Mouse (Mus musculus) mature B cell (primary cell): ENCODE results near the gene Abcc10.

Experiments used
- in situ Hi-C: fragments of 300-500 bp; cut with MboI; formaldehyde crosslinking; loops from 2 replicates; pipeline ENCODE4 v1.14.3; 2019

Abcc10 gene

GRCm38 (mm10) chr17:46285407-46285806 lies 42.7 kb downstream of the Abcc10 start:
- in situ Hi-C loops = no loop called here

- in situ Hi-C loops = no loop called here
Measured at GRCm38 (mm10) chr17:46284653-46285052, 43.5 kb downstream of the Abcc10 start.

- in situ Hi-C loops = no loop called here
Measured at GRCm38 (mm10) chr17:46283911-46284310, 44.2 kb downstream of the Abcc10 start.

DNA sequence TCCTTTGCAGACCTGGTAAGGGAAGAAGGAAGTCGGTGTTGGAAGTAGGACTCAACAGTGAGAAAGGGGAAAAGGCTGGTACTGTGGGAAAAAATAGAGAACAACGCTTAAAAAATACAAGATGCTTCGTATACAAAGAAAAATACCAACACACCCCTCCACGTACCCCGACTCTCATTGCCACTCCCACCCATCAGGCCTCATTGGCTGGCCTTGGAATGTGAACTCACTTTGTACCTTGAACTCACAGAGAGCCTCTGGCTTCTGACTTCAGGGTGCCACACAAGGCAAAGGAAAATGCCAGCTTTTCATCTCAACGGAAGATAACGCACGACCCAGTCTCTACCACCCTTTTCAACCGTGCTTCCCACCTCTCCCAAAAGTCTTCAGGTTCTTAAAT lies 45.0 kb downstream of the Abcc10 start:
- in situ Hi-C loops = no loop called here

GRCm38 (mm10) chr17:46282483-46283123 lies 45.5 kb downstream of the Abcc10 start, which contains the start of gene Tjap1:
Tjap1 (minus strand) TSS chr17:46283026.
- in situ Hi-C loops = no loop called here

DNA sequence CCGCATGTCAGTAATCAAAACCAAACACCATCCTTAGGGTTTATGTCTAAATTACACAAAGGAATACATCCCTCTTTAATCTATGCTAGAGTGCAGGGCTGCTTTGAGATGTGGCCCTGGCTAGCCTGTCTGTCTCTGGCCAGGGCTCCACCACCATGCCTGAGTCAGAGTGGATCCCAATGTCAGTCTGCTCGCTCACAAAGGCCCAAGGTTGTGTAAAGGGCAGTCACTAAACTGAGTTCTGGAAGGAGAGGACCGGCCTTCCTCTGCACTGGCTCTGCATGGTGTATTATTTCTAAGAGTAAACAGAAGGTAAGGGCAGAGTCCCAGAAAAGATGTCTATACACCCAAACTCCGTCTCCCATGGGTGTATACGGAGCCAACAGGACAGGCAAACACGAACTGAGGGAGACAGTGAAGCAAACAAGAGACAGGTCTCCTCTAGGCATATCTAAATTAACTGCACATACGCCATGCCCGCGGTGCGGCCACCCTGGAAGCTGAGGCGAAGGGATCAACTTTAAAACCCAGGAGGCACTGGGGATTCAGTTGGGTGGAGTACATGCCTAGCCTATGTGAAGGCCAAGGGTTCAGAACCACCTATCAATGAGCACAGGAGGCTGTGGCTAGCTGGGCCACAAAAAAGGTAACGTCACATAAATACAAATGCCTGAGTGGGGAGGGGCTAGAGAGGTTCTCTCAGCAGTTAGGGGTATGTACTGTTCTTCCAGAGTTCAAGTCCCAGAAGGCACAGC lies 50.0 kb downstream of the Abcc10 start:
- in situ Hi-C loops = no loop called here

DNA sequence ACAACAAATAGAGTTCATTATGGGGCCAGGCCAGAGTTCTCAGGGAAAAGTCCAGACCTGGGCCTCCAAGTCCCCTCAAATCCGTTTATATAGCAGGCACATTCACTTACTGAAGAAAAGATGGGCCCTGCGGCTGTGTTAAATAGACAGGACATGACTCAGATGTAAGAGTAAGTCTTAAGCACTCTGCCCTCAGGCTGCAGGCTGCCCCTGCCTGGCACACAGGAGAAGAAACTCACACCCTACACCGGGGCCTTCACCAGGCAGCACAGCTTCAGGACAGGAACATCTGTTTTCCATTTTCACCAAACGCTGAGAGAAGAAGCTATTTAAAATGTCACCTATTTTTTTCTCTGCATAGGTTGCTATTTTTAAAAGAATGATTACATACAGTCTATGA lies 50.6 kb downstream of the Abcc10 start:
- in situ Hi-C loops = no loop called here

GRCm38 (mm10) chr17:46275506-46275905 lies 52.6 kb downstream of the Abcc10 start:
- in situ Hi-C loops = no loop called here

- in situ Hi-C loops = no loop called here
Measured at GRCm38 (mm10) chr17:46275034-46275433, 53.1 kb downstream of the Abcc10 start.

- in situ Hi-C loops = no loop called here
Measured at GRCm38 (mm10) chr17:46274465-46274864, 53.7 kb downstream of the Abcc10 start.

DNA sequence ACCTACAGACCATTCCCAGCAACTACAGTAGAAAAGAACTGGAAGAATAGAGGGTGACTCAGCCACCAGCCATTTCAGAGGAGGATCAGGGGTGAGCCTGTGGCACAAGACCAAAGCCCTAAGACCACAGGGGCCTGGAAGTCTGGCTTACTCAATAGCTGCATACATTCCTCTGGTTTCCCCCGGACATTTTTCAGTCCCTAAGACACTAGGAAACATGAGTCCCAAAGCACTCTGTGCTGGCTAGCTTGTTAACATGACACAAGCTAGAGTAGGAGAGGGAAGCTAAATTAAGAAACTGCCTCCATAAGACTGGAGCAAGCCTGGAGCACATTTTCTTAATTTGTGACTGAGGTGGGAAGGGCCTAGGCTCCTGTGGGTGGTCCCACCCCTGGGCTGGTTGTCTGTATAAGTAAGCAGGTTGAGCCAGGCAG lies 54.3 kb downstream of the Abcc10 start:
- in situ Hi-C loops = no loop called here

- in situ Hi-C loops = no loop called here
Measured at GRCm38 (mm10) chr17:46272675-46273074, 55.5 kb downstream of the Abcc10 start.

DNA sequence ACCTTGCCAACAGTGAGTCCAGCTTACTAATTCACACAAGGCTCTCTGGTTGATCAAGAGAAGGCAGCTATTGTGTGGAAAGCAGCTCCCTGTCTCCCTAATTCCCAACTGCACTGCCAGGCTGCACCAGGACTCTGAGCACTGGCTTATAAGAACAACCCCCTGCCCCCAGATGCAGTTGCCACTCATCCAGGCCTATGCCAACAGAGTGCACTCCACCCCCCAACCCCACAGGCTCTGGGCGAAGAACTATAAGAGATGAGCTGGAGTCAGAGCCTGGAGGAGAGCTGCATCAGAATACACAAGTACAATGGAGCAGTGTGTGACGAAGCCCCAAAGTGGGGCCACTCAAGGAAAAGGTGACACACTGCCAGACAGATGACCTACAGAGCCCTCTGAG lies 56.1 kb downstream of the Abcc10 start:
- in situ Hi-C loops = no loop called here

- in situ Hi-C loops = loop anchor here (5.0 kb wide), 1 partner anchor 137 kb away; no protein-coding TSS in a partner anchor
Measured at GRCm38 (mm10) chr17:46269771-46270534, 58.2 kb downstream of the Abcc10 start.

- in situ Hi-C loops = loop anchor here (5.0 kb wide), 1 partner anchor 139 kb away; no protein-coding TSS in a partner anchor
Measured at GRCm38 (mm10) chr17:46268026-46268720, 60.0 kb downstream of the Abcc10 start.

DNA sequence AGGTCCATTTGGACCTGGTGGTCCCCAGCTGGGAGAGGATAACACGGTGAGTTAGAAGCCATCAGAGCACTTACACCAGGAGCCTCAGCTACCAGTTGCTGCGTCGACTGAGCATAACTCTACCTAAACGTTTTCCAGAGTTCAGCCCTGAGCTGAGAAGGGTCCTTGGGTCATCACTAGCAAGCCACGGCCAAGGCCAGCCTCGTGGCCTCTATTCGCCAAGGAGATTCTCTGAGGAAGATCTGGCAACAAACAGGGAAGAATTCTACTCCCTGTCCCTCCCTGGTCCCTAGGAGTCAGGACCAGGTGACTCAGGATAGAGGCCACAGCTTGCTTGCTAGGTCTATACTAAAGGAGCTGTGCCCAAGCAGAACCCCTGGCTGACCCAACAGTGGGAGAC lies 60.6 kb downstream of the Abcc10 start:
- in situ Hi-C loops = loop anchor here (5.0 kb wide), 1 partner anchor 140 kb away; no protein-coding TSS in a partner anchor

- in situ Hi-C loops = loop anchor here (5.0 kb wide), 1 partner anchor 140 kb away; no protein-coding TSS in a partner anchor
Measured at GRCm38 (mm10) chr17:46266986-46267385, 61.2 kb downstream of the Abcc10 start.

GRCm38 (mm10) chr17:46265918-46266618 lies 62.1 kb downstream of the Abcc10 start:
- in situ Hi-C loops = loop anchor here (5.0 kb wide), 1 partner anchor 141 kb away; no protein-coding TSS in a partner anchor

GRCm38 (mm10) chr17:46265502-46265901 lies 62.6 kb downstream of the Abcc10 start:
- in situ Hi-C loops = loop anchor here (5.0 kb wide), 1 partner anchor 142 kb away; no protein-coding TSS in a partner anchor

DNA sequence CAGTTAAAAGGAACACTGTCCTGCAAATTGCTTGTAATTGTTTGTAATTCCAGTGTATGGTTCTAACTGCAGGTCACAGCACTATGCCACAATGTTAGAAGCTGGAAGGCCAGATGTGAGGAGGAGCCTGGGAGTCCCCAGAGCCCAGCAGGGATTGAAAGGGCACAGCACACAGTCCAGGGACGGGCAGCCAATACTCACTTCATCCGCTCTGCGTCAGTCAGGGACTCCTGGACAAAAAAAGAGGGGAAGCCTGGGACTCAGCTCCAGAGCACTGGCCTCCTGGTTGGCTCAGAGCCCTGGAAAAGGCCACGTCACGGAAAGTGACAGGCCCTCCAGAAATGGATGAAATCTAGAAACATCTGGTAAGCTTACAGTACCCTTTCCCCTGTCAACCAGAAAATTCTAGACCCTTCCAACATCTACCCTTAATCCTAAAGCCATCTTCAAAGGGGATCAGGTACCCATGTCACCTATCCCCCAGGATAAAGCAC lies 65.9 kb downstream of the Abcc10 start:
- in situ Hi-C loops = no loop called here

- in situ Hi-C loops = no loop called here
Measured at GRCm38 (mm10) chr17:46259675-46260074, 68.5 kb downstream of the Abcc10 start.
